Mouse (Mus musculus): Measurements from ENCODE around the gene Nfu1.
"Not testable (repeated sequence)": the region's sequence is repeated elsewhere in the genome, so short reads cannot be mapped to it uniquely, and the experiment has no call there.

Gene Nfu1

DNA sequence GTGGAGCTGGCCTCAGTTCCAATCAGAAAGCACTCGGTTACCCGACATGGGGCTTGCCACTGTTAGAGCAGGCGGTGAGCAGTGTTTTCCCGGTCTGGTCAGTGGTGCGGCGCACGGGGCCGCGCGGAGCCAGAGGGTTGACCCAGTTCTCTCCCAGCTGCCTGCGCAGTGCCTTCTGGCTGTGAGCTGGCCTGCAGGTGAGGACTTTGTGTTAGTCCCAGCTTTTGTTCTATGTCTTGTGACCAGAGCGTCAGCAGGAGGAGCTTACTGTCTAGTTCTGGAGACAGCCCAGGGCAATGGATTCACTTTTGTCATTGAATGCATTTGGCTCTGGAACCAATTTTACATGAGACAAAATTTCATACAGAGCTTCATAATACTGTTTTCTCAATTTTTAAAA lies 12.8 kb downstream of the Nfu1 start:
- DNase-seq (ENCODE audit: extremely low read depth, low read depth, low spot score) = no peak

DNA sequence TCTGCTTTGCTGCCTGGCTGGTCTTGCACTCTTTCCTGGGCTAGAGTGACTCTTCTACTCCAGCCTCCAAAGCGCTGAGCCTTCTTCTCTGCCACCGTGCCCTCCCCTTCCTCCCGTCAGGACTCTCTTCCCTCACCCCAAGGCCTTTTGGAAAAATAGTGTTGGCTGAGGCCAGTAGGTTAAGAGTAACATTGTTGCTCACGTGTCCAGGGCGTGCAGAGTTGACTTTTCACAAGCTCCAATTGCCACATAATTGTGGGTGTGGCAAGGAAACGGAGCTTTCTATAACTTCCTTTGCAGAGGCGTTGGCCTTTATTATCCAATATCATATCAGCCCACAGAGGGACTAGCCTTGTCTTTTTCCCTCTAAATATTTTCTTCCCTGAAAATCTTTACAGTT lies 17.9 kb downstream of the Nfu1 start:
- DNase-seq (ENCODE audit: extremely low read depth, low read depth, low spot score) = peak; percentile 59

DNA sequence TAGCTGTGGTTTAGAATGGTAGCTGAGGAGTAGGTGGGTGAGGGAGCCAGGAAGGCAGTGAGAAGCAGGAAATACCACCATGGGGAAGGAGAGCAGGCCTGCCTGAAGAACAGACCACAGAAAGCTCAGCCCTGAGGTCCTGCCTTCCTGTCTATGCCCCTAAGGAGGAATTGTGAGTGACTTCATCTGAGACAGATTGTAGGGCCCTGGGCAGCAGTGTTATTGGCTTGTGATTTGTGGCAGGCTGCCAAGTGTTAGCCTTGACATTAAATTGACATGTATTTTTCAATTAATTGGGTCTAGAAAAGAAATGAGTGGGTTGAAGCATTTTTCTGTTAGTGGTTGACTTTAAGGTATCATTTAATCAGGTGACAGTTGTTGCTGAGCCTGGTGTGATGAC lies 19.8 kb downstream of the Nfu1 start:
- DNase-seq (ENCODE audit: extremely low read depth, low read depth, low spot score) = no peak

DNA sequence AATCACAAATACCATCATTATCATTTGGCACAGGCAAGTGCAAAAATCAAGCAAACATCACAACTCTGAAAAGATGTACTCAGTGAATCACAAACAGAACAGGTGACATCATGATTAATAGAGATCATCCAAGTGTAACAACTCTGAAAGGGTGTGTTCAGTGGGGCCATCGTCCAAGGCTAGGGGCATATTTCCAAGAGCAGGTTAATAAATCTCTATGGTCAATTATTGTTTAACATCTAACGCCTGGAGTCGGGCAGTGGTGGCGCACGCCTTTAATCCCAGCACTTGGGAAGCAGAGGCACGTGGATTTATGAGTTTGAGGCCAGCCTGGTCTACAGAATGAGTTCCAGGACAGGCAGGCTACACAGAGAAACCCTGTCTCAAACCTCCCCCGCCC lies 22.3 kb downstream of the Nfu1 start:
- not testable (repeated sequence) for DNase-seq (ENCODE audit: extremely low read depth, low read depth, low spot score)

DNA sequence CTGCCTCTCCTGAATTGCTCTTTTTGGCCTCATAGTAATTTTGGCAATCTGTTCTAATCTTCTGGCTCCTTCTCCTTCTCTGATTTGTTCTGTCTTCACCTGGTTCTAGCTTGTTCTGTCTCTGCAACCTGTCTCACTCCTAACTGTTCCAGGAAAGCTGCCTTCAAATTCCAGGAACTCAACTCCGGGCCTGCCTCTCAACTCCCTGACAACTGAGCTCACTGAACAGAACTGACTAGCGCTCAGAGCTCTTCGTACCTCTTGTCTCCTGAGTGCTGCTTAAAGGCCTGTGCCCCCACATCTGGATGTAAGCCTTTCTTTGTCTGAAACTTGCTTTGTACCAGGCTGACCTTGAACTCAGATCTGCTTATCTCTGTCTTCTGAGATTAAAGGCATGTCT lies 23.4 kb downstream of the Nfu1 start:
- no peak for DNase-seq (ENCODE audit: extremely low read depth, low read depth, low spot score)

DNA sequence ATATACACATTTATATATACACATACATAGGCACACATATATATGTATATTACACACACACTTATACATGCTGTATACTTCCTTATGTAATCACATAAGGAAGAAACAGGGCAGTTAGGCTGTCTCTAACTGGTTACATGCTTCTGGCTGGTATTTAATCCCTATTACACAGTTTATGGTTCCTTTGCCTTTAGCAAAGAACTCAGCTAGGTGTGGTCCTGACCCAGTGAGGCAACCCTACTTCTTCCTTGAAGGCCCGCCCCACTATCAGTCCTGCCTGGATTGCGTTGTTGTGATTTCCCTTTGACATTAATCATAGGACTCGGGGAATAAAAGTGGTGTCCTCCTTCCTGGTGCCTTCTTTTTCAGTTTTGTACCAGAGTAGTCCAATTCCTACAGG lies 25.4 kb downstream of the Nfu1 start:
- DNase-seq (ENCODE audit: extremely low read depth, low read depth, low spot score) = peak; percentile 30

DNA sequence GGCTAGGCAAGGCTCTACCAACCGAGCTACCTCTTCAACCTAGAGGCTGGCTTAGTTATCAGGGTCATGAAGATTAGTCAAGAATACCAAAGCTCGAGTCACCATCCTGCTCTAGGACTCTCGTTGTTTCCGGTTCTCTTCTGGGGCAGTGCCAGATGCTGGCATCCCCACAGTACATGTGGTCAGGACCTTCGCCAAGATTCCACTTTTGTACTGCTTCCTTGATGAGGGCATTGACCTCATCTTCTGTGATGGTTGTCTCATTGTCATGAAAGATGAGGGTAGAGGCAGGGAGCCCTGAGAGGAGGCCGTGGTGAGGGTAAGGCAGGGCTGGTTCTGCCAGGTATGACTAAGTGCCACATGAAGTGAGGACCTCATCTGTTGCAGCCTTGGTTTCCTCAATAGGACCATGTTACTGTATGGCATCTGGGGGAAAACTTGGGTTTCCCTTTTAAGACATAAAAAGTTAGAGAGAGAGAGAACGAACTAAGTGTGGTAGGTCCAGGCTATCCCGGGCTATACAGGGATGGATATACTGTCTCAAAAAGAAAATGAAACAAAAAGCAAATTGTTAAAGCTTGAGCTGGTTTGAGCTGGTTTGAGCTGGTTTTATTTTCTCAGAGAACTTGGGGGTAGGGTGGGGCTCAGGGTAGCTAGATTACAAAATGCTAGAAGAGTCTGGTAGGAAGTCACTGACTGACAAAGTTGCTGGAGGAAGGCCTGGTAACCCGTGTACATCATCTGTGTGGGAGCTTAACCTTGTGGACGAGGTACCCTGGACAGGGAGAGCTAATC lies 29.0 kb downstream of the Nfu1 start:
- no peak for DNase-seq (ENCODE audit: extremely low read depth, low read depth, low spot score)

DNA sequence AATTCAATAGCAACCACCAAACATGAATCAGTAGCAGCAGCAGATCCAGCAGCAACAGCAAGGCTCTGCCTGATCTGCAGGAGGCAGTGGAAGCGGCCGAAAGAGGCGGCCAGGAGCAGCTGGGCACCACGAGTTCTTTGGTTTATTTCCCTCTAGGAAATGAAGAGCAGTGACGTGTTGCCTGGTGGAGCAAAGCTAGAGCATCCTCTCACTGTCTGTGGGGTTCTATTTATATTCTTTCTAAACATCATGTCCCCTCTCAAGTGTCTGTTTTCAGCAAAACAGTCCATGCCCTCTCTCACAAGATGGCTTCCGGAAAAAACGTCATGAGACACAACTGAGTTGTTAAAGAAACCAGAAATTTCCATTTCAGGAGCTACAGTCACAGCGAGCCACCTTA lies 30.1 kb downstream of the Nfu1 start:
- no peak for DNase-seq (ENCODE audit: extremely low read depth, low read depth, low spot score)

DNA sequence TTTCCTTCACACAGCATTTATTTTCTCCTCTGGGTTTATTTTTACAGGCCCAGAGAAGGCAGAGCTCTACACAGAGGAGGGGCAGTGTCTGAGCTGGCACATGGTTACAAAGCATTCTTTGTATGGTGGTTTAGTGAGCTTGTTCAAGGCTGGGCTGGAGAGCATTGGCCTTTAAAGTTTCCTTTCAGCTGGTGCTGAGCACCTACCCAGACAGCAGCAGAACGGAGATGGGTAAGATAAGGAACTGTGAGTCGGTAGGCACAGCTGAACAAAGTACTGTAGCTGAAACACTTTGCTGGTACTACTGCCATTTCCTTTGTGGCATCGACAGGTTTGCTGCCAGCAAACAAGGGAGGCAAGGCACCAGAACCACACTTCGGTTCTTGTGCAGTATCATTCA lies 31.9 kb downstream of the Nfu1 start:
- DNase-seq (ENCODE audit: extremely low read depth, low read depth, low spot score) = no peak

DNA sequence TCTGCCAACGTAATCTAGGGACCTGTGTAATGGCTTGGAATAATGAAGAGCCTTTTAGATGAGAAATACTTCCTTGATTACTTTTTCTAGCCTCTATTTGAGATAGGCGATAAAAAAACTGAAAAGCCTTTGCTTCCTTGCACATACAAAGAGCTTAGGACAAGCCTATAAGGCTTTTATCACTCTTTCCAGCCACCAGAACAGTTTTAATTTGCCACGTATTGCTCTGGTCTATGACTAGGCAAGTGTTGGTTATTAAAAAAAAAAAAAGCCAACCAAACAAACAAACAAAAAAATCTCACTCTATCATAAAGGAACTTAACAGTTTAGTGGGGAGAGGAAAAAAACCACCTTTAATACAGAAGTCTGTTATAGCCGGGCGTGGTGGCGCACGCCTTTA lies 32.4 kb downstream of the Nfu1 start:
- no peak for DNase-seq (ENCODE audit: extremely low read depth, low read depth, low spot score)

DNA sequence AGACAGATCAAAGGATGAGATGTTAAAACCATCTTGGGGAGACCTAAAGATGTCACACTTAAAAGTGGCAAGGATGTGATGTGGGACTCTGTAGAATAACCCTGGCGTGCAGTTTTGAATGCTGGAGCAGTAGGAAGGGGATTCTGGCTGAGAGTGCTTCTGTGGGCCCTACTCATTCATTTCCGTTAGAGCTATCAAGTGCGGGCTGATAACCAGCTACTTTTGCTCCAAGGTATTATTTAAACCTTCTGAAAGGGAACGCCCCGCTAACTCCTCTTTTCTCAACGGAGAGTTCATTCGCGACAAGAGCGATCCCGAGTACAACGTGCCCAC lies 32.9 kb downstream of the Nfu1 start:
- DNase-seq (ENCODE audit: extremely low read depth, low read depth, low spot score) = no peak

DNA sequence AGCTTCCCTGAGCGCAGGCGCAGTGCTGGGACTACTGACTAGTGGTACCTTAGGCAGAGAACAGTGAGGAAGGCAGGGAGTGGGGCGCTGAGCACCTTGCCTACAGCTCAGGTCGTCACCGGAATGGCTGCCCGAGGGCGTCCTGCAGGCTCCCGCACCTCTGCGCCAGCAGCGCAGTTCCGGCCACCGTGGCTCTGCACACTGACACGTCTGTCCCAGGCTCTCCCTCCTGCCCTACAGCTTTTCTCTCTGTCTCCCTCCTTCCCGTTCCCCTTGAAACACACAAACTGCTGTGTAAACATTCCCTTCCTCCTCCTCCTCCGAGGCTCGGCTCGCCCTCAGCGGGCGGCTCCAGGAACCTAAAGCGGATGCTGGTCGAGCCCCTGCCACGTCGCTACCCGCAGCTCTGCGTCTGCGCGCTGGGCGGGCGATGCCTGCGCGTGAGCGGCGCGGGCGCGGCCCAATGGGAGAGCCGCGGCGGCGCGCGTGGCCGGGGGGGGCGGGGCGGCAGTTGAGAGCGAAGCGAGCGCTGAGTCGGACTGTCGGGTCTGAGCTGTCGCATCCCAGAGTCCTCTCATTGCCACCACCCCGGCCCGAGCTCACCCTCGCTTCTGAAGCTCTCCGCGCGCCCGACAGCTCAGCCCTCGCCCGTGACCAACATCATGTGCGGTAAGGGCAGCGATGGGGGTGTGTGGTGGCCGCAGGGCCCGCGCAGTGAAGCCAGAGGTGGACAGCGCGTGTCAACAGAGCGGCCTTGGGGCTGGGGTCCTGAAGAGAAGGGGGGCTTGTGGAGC lies 33.5 kb downstream of the Nfu1 start, which contains the start of gene Gfpt1:
Gfpt1 (plus strand) TSS at position 510 of the 794 bp plus-strand sequence.
- DNase-seq (ENCODE audit: extremely low read depth, low read depth, low spot score) = no peak

DNA sequence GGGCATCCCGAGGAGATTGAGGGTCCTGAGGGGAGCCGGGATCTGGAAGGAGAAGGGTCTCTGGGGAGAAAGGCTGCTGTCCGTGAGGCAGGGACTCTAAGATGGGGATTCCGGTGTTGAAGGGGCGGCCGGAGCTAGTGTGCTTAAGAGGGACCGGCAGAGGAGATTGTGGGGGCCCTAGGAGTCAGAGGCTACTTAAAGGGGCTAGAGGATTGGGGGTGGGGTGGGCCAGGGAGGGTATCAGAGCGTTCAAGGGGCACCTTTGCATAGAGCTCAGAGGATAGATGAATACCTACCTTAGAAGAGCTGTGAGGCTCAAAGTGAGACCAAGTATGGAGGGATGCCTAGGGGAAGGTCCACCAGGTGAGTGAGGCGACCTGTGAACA lies 34.1 kb downstream of the Nfu1 start:
- no peak for DNase-seq (ENCODE audit: extremely low read depth, low read depth, low spot score)

DNA sequence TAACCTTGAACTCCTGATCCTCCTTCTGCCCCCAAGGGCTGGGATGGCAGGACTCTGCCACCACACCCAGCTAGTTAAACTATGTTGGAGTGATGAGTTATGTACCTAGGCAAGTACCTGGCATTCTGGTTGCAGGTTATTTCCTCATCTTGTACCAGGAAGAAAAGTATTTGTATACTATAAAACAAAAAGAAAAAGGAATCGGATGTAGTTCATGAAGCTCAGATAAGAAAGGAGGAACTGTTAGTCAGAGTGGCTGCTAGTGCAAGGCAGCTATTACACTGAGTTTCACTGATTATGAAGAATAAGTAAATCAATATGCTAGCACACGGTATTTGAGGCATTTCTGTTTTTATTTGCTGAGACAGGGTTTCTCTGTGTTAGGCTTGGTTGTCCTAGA lies 35.9 kb downstream of the Nfu1 start:
- DNase-seq (ENCODE audit: extremely low read depth, low read depth, low spot score) = no peak

DNA sequence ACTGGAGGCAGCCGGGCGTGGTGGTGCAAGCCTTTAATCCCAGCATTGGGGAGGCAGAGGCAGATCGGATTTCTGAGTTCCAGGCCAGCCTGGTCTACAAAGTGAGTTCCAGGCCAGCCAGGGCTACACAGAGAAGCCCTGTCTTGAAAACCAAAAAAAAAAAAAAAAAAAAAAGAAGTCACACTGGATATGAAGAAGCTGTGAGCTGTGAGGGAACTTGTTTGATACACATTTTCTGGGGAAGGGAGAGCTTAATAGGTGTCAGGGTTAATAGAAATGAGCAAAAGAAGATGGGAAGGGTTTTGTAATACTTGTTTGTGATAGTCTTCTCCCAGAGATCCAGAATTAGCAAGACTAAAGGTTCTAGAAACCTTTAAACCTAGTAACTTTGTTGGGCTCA lies 36.5 kb downstream of the Nfu1 start:
- no peak for DNase-seq (ENCODE audit: extremely low read depth, low read depth, low spot score)

DNA sequence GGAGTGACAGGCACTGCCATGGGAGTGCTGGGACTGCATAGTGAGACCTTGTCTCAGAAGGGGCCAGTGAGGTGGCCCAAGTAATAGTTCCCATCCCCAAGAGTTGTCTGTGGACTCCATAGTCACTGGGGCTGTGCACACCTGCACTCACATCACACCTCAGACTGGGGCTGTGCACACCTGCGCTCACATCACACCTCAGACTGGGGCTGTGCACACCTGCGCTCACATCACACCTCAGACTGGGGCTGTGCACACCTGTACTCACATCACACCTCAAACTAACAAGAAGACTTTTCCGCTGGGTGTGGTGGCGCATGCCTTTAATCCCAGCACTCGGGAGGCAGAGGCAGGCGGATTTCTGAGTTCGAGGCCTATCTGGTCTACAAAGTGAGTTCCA lies 39.7 kb downstream of the Nfu1 start:
- not testable (repeated sequence) for DNase-seq (ENCODE audit: extremely low read depth, low read depth, low spot score)

DNA sequence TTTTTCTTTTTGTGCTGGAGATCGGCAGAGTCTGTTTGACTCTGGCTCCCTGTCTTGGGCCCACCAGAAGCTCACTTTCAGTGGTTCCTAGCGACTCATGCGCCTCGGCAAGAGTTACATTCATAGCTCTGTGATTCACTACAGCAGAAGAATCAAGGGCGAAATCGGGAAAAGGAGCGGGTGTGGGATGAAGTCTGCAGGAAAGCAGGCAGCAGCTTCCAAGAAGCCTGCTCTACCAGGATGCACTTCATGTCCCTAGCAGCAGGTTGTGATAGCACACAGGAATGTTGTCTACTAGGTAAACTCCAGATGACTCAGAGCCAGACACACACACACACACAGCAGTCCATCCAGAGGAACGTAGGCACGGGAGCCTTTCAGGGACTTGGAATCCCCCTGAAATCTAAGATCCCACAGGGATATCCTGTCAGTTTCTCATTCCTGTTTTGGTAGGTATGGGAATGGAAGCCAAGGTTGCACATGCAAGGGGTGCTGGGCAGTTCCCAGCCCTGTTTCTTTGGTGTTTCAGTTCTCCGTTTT lies 42.9 kb downstream of the Nfu1 start:
- no peak for DNase-seq (ENCODE audit: extremely low read depth, low read depth, low spot score)

DNA sequence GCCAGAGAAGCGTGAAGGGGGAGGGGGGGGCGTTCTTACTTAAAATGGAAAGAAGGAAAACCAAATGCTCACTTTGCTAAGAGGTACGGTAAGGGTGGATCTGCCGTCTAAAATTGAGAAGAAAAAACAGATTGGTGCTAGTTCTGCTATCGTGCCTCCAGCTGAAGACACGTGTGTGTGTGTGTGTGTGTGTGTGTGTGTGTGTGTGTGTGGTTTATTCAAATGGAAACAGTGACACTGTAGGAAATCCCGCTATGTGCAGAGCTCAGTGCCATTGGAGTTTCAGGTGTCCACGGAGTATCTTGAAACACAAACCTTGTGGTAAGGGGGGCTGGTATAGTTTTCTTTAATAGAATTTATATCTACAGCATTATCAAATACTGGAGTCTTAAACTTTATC lies 45.2 kb downstream of the Nfu1 start:
- DNase-seq (ENCODE audit: extremely low read depth, low read depth, low spot score) = no peak

DNA sequence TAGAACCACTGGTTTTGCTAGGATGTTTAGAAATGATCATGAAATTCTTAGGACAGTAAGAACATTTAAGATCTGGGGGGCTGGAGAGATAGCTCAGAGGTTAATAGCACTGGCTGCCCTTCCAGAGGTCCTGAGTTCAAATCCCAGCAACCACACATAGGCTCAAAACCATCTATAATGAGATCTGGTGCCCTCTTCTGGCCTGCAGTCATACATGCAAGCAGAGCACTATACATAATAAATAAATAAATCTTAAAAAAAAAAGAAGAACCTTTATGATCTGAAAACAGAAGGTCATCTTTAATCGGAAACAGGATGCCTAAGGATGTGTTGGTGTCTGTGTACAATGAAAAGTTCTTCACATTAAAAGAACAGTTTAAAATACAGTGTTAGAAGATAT lies 50.7 kb downstream of the Nfu1 start:
- no peak for DNase-seq (ENCODE audit: extremely low read depth, low read depth, low spot score)

DNA sequence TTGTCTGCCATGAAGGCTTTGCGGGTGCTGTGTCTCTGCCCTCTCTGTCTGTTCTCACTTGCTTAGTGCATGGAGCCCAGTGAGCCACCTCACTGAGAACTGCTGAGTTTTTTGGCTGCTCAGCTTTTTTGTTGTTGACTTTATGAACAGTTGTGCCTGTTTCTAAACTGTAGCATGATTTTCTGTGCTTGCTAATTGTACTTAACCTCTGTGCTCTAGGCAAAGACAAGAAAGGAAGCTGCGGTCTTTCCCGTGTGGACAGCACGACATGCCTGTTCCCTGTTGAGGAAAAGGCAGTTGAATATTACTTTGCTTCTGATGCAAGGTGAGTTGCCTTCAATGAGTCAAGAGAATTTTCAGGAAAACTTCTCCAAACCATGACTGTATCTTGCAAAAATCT lies 54.5 kb downstream of the Nfu1 start:
- no peak for DNase-seq (ENCODE audit: extremely low read depth, low read depth, low spot score)

DNA sequence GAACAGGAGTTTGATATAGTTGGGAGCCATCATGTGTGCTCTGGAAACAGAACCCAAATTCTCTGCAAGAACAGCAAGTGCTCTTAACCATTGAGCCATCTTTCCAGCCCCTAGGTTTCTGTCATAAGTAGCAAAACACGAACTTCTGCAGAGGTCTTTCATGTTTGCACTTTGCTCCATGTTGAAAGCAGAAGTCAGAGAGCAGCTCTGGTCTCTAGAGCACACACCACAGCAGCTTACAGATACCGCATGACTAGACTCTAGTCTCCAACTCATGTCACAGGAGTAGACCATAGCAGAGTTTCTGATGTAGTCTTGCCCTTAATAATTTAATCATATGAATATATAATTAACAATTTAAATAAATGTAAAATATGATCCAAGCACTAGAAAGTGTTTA lies 59.2 kb downstream of the Nfu1 start:
- DNase-seq (ENCODE audit: extremely low read depth, low read depth, low spot score) = no peak

DNA sequence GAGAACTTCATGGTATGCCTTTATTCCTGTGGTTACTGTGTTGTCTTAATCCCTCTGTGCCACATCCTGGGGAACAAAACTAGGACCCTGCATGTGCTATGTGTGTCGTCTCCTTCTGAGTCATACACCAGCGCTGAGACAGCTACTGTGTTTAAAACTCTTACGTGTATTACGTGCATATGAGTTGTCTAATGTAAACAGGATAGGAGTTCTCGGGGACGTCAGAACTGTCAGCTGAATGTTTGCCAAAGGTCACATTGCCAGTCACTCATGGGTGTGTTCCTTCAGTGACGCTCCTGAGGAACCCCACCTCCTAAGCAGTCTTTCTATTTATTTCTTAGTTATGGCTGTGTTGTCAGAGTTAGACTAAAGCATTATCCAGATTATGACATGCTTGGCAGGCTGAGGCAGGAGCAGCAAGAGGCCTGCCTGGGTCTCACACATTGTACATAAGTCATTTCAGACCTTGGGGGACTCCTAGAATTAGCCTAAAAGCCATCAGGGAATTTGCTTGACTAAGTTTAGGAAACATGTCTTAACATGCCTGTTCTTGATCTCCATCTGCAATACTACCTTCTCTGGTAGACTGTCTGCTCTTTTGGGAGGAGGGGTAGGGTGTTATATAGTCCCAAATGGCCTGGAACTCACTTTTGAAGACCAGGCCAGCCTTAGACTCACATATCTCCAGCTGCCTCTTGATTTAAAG lies 60.3 kb downstream of the Nfu1 start:
- DNase-seq (ENCODE audit: extremely low read depth, low read depth, low spot score) = no peak

Data from fat pad, adult 2 months (tissue).